Mouse (Mus musculus): ENCODE data around the gene Mtch1.

GRCm38 (mm10) chr17:29313300-29313699 is 34.4 kb downstream of the Mtch1 start:
- no peak for TF ChIP-seq GATA1 (IDR thresholded peaks at IDR 0.05; ENCODE audit: borderline replicate concordance, low read length)
- TF ChIP-seq FLI1 (IDR thresholded peaks at IDR 0.05; ENCODE audit: low read length) = no peak

All from megakaryocyte, embryonic 14.5 days (primary cell).